Mouse (Mus musculus): Measurements from ENCODE around the gene Adnp. TPM values are rescaled to one million over a fixed set of nuclear protein-coding genes. Genes with fewer than 3 reads are reported as not detected.
A peak's percentile ranks its signal among the peaks of the same experiment; 100 is the strongest.

Gene Adnp
- polyA plus RNA-seq (2016; fragmentation: Nextera tagmentation; extraction: Ambion mirVana), result 2.4 and 3.7 TPM in 2 replicates

GRCm38 (mm10) chr2:168206725-168207644, at the start of gene Adnp:
TSS of gene Adnp (minus strand) at chr2:168207112.
- Histone ChIP-seq H3K9me3 (peaks cover 5% of the 10 kb centered on the region; the same call in 1 of the 2 replicates), H3K36me3 (replicated peaks) (peaks cover 78% of the 10 kb centered on the region), H3K4me3 (peak within 1 kb of the TSS; percentile 98), H3K27me3 (ENCODE audit: poor library complexity, severe bottlenecking) (no peaks in the 10 kb centered on the region), H3K27ac (peak within 1 kb of the TSS; percentile 100), H3K4me1 (peaks cover 24% of the 10 kb centered on the region)
- peak; percentile 97 for DNase-seq (ENCODE audit: extremely low spot score, low spot score)
- WGBS, result under 1% methylated on average over 72 of the region's 89 CpGs

GRCm38 (mm10) chr2:168256506-168256905, 49.6 kb upstream of the Adnp start:
- 91% methylated on average over 3 of the region's 3 CpGs for WGBS
- DNase-seq (ENCODE audit: extremely low spot score, low spot score), result no peak
- Histone ChIP-seq H3K4me3 (no peak overlapping the region), H3K27me3 (ENCODE audit: poor library complexity, severe bottlenecking) (peaks cover 8% of the 10 kb centered on the region; the same call in 1 of the 2 replicates), H3K27ac (no peak overlapping the region), H3K36me3 (replicated peaks) (no peaks in the 10 kb centered on the region), H3K9me3 (no peaks in the 10 kb centered on the region), H3K4me1 (peaks cover 13% of the 10 kb centered on the region)

- Histone ChIP-seq H3K9me3 (no peaks in the 10 kb centered on the region), H3K4me3 (no peak overlapping the region), H3K4me1 (peaks cover 13% of the 10 kb centered on the region), H3K27me3 (ENCODE audit: poor library complexity, severe bottlenecking) (peaks cover 18% of the 10 kb centered on the region; the same call in 1 of the 2 replicates), H3K27ac (no peak overlapping the region), H3K36me3 (replicated peaks) (no peaks in the 10 kb centered on the region)
- WGBS, result 69% methylated on average over 7 of the region's 7 CpGs
- DNase-seq (ENCODE audit: extremely low spot score, low spot score), result no peak
Measured at GRCm38 (mm10) chr2:168253822-168254221, 46.9 kb upstream of the Adnp start.

DNA sequence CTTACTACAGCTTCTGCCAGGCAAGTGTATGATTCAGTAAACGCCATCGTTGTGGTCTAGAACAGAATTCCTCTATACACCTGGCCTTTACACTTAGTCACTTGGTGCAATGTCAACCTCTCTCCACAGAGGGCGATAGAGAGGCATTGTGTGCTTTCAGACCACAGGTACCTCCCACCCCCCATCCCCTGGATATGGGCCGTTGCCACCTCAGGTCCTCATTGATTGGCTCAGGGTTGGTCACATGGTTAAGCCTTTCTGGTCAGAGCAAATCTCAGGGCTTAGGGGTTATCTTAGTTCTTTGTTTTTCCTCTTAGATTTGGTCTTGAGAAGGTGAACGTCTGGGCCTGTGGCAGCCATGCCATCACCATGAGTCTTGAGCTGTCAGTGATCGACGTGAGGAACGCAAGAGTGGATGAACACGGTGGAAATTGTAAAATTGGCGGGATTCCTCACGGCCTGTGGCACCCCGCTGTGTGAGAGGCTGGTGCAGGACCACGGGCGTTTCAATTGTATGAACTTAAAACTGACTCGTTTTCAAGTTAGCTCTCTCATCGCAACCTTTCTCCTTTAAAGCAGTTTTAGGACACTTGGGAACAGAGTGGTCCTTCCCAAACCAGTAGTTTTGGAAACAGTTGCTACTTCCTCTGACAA, 45.9 kb upstream of the Adnp start:
- Histone ChIP-seq H3K4me3 (peak overlapping the region; percentile 44), H3K36me3 (replicated peaks) (no peaks in the 10 kb centered on the region), H3K27me3 (ENCODE audit: poor library complexity, severe bottlenecking) (peaks cover 18% of the 10 kb centered on the region; the same call in 1 of the 2 replicates), H3K27ac (peak overlapping the region; percentile 80), H3K4me1 (peaks cover 13% of the 10 kb centered on the region), H3K9me3 (no peaks in the 10 kb centered on the region)
- DNase-seq (ENCODE audit: extremely low spot score, low spot score), result peak; percentile 76
- 13% methylated on average over 16 of the region's 16 CpGs for WGBS

GRCm38 (mm10) chr2:168250270-168250669, 43.4 kb upstream of the Adnp start:
- Histone ChIP-seq H3K4me3 (no peak overlapping the region), H3K36me3 (replicated peaks) (no peaks in the 10 kb centered on the region), H3K9me3 (no peaks in the 10 kb centered on the region), H3K4me1 (peaks cover 13% of the 10 kb centered on the region), H3K27ac (no peak overlapping the region), H3K27me3 (ENCODE audit: poor library complexity, severe bottlenecking) (peaks cover 18% of the 10 kb centered on the region; the same call in 1 of the 2 replicates)
- peak; percentile 84 for DNase-seq (ENCODE audit: extremely low spot score, low spot score)
- WGBS, result 19% methylated on average over 8 of the region's 8 CpGs

DNA sequence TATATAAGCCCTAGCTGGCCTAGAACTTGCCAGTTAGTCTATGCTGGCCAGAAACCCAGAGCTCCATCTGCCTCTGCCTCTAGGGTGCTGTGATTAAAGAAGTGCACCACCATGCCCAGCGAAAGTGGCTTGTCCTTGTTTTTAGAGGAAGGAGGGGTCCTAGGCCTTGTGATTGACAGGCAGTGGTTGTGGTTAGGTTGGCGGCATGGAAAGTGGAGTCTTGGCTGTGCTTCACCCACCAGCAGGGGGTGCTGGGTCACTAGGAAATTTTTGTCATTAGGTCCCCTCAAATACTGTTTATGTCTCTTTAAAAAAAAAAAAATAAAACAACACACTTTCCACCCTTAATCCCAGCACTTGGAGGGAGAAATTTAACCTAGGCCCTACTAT, 41.9 kb upstream of the Adnp start:
- Histone ChIP-seq H3K27ac (no peak overlapping the region), H3K4me1 (peaks cover 13% of the 10 kb centered on the region), H3K9me3 (no peaks in the 10 kb centered on the region), H3K4me3 (no peak overlapping the region), H3K27me3 (ENCODE audit: poor library complexity, severe bottlenecking) (peaks cover 18% of the 10 kb centered on the region; the same call in 1 of the 2 replicates), H3K36me3 (replicated peaks) (no peaks in the 10 kb centered on the region)
- 38% methylated on average over 2 of the region's 2 CpGs for WGBS
- no peak for DNase-seq (ENCODE audit: extremely low spot score, low spot score)

DNA sequence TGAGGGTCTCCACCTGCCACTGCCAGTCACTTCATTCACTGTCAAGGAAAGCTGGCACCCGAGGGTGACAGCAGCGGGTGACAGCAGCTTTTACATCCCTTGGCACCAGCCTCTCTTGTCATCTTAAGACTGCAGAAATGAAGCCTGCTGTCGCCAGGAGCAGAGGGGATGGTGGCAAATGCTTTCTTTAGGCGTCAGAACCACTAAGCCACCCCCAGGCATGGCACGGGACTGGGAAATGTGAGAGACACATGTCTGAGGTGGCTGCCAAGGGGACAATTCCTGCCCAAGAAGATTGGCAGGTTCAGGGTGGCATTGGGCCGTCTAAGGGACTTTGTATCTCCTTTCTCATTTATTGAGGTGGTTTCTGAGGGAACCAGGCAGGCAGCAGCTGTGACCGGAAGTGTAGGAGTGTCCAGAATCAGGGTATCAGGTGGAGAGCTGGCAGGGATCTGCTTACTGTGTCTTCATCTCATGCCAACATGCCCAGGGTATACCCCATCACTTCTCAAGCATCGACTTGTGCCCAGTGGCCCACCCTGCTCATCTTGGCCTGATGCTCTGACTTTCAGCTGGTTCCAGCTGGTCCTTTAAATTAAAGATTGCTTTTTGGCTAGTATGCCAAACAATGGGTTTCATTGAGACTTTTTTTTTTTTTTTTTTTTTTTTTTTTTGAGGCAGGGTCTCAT, 41.4 kb upstream of the Adnp start:
- no peak for DNase-seq (ENCODE audit: extremely low spot score, low spot score)
- Histone ChIP-seq H3K27ac (no peak overlapping the region), H3K27me3 (ENCODE audit: poor library complexity, severe bottlenecking) (peaks cover 18% of the 10 kb centered on the region; the same call in 1 of the 2 replicates), H3K4me3 (no peak overlapping the region), H3K36me3 (replicated peaks) (no peaks in the 10 kb centered on the region), H3K9me3 (no peaks in the 10 kb centered on the region), H3K4me1 (peaks cover 9% of the 10 kb centered on the region)
- WGBS, result 83% methylated on average over 8 of the region's 8 CpGs

DNA sequence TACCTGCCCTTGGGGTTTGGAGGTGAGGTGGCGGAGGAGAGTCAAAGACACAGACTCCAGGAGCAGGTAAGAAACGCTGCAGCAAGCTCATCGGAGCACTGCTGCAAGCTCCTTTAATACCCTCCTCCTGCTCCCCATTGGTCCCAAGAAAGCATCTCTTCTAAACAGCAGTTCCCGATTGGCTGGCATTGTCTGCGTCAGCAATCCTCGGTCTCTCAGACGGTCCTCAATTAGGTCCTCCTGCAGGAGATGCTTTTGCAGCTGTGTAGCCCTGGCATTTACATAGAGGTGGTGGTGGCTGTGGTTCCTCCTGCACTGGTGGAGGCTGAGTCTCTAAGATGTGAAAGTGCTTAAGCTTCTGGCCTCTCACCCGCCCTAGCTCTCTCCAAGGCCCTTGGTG, 38.7 kb upstream of the Adnp start:
- no peak for DNase-seq (ENCODE audit: extremely low spot score, low spot score)
- Histone ChIP-seq H3K36me3 (replicated peaks) (no peaks in the 10 kb centered on the region), H3K4me3 (no peak overlapping the region), H3K4me1 (no peaks in the 10 kb centered on the region), H3K9me3 (no peaks in the 10 kb centered on the region), H3K27me3 (ENCODE audit: poor library complexity, severe bottlenecking) (0 out of 2 replicates have a peak, but pooled peaks cover under 1% of the 10 kb centered on the region), H3K27ac (no peak overlapping the region)
- WGBS, result 36% methylated on average over 8 of the region's 8 CpGs

DNA sequence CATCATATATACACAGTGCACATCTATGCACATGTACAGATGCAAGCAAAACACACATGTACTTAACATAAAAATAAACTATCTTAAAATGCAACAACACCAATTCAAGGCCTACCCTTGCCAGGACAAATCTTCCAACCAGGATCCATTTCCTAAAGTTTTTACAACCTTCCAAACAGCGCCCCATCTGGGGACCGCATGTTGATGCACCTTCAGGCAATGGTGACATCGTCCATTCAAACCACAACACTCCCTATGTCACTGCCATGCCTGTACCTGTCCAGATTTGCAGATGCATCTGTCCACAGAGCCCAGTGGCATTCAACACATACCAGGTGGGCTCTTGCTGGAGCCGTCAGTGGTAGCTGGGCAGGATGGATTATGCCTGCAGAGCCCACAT, 36.4 kb upstream of the Adnp start:
- Histone ChIP-seq H3K4me1 (no peaks in the 10 kb centered on the region), H3K9me3 (peaks cover 2% of the 10 kb centered on the region), H3K27me3 (ENCODE audit: poor library complexity, severe bottlenecking) (no peaks in the 10 kb centered on the region), H3K4me3 (no peak overlapping the region), H3K36me3 (replicated peaks) (no peaks in the 10 kb centered on the region), H3K27ac (no peak overlapping the region)
- no peak for DNase-seq (ENCODE audit: extremely low spot score, low spot score)
- WGBS, result 76% methylated on average over 4 of the region's 4 CpGs

DNA sequence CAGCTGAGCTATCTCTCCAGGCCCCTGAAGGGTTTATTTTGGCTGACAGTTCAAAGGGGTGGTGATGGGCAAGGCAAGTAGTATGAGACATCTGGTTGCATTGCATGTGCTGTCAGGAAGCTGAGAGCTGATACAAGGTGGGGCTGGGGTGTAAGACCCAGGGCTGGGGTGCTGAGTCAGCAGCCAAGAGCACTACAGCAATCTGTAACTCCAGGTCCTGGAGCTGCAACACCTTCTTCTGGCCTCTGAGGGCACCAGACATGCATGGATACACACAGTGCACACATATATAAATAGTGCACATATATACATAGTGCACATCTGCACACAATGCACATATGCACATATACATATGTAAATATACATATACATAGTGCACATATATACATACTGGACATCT, 35.9 kb upstream of the Adnp start:
- DNase-seq (ENCODE audit: extremely low spot score, low spot score), result no peak
- Histone ChIP-seq H3K27ac (no peak overlapping the region), H3K27me3 (ENCODE audit: poor library complexity, severe bottlenecking) (no peaks in the 10 kb centered on the region), H3K36me3 (replicated peaks) (no peaks in the 10 kb centered on the region), H3K4me3 (no peak overlapping the region), H3K9me3 (peaks cover 4% of the 10 kb centered on the region), H3K4me1 (no peaks in the 10 kb centered on the region)

DNA sequence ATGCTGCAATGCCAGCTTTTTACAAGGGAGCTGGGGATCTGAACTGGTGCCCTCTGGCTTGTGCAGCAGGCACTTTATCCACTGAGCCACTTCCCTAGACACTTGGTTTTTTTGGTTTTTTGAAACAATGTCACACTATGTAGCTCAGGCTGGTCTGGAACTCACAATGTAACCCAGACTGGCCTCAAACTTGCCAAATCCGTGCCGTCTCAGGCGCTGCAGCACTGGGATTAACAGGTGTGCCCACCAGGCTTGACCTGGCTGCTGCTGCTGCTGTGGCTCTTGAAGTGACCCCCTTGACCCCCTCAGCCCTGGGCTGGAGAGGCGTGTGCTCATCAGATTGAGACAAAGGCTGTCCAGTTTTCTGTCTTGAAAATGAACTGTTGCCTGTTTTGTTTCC, 31.4 kb upstream of the Adnp start:
- no peak overlapping the region for H3K4me3 ChIP-seq
- peaks cover 15% of the 10 kb centered on the region for H3K36me3 ChIP-seq (replicated peaks)
- no peaks in the 10 kb centered on the region for H3K4me1 ChIP-seq
- 94% methylated on average over 4 of the region's 4 CpGs for WGBS
- peaks cover 4% of the 10 kb centered on the region for H3K9me3 ChIP-seq
- H3K27me3 ChIP-seq (ENCODE audit: poor library complexity, severe bottlenecking), result no peaks in the 10 kb centered on the region
- DNase-seq (ENCODE audit: extremely low spot score, low spot score), result no peak
- no peak overlapping the region for H3K27ac ChIP-seq

DNA sequence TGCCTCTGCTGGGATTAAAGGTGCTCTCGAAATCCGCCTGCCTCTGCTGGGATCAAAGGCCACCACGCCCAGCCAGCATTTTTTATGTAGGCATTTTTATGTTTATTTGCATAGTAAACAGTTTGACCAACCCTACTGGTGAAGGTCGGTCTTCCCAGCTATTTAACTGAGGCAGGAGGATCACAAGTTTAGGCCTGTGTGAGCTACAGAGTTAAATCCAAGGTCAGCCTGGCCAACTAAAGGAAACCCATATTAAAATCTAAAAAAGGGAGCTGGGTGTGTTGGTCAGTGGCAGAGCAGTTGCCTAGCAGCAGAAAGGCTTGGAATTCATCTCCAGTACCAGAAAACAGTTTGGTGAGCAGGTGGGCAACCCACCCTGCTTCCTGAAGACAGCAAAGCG, 26.4 kb upstream of the Adnp start:
- no peak overlapping the region for H3K27ac ChIP-seq
- H3K4me1 ChIP-seq, result peaks cover 30% of the 10 kb centered on the region
- no peaks in the 10 kb centered on the region for H3K27me3 ChIP-seq (ENCODE audit: poor library complexity, severe bottlenecking)
- WGBS, result 93% methylated on average over 5 of the region's 5 CpGs
- peaks cover 35% of the 10 kb centered on the region for H3K36me3 ChIP-seq (replicated peaks)
- H3K4me3 ChIP-seq, result no peak overlapping the region
- peaks cover 2% of the 10 kb centered on the region; the same call in 1 of the 2 replicates for H3K9me3 ChIP-seq
- DNase-seq (ENCODE audit: extremely low spot score, low spot score), result no peak

All from forebrain, embryonic 10.5 days (tissue).